Mouse (Mus musculus) heart, postnatal 14 days (tissue): ENCODE data around the gene Nudt21. TPM values are rescaled to one million over a fixed set of nuclear protein-coding genes. Genes with fewer than 3 reads are reported as not detected.
A peak's percentile ranks its signal among the peaks of the same experiment; 100 is the strongest.

Experiments used
- DNase-seq, 2 experiments: peaks; one replicate each; pipeline ENCODE4 v3.0.0; 2021 to 2022
- intact Hi-C: fragments of 180-260 bp; cut with DNase I; formaldehyde crosslinking; loops from one replicate; pipeline ENCODE4 v1.15.1; 2025
- total RNA-seq, 2 experiments: library from RNA; stranded (reverse); gene quantifications; 2 replicates each; pipeline ENCODE4 v1.2.3; 2021

Nudt21 gene
- total RNA-seq, 2 experiments from 2014 or later, result 29.2 to 30.3 TPM

- no peak for DNase-seq
- intact Hi-C loops, result no loop called here
These were observed 27.5 kb downstream of the Nudt21 start for GRCm38 (mm10) chr8:94009243-94009845.

GRCm38 (mm10) chr8:94004139-94004538, 32.7 kb downstream of the Nudt21 start:
- DNase-seq, result no peak
- intact Hi-C loops, result no loop called here

GRCm38 (mm10) chr8:93998961-93999360, 37.9 kb downstream of the Nudt21 start:
- intact Hi-C loops, result no loop called here
- no peak for DNase-seq

- intact Hi-C loops, result no loop called here
- no peak for DNase-seq
These were observed 47.1 kb downstream of the Nudt21 start for GRCm38 (mm10) chr8:93989739-93990138.

- intact Hi-C loops, result no loop called here
- no peak for DNase-seq
These were observed 52.1 kb downstream of the Nudt21 start for GRCm38 (mm10) chr8:93984731-93985130.

- no peak for DNase-seq
- intact Hi-C loops, result no loop called here
These were observed 53.0 kb downstream of the Nudt21 start for GRCm38 (mm10) chr8:93983827-93984226.

- no peak for DNase-seq
- intact Hi-C loops, result no loop called here
These were observed 55.1 kb downstream of the Nudt21 start for GRCm38 (mm10) chr8:93981679-93982215.

- DNase-seq, result no peak
- intact Hi-C loops, result no loop called here
These were observed 56.7 kb downstream of the Nudt21 start for GRCm38 (mm10) chr8:93980141-93980540.

GRCm38 (mm10) chr8:93976446-93977211, 60.2 kb downstream of the Nudt21 start:
- intact Hi-C loops, result loop anchor here (5.0 kb wide), 1 partner anchor 81 kb away; no protein-coding TSS in a partner anchor
- peak in 1 of 2 experiments; percentile 31 for DNase-seq

GRCm38 (mm10) chr8:93975358-93975757, 61.5 kb downstream of the Nudt21 start:
- intact Hi-C loops, result loop anchor here (5.0 kb wide), 1 partner anchor 82 kb away; no protein-coding TSS in a partner anchor

GRCm38 (mm10) chr8:93974602-93975186, 62.1 kb downstream of the Nudt21 start:
- DNase-seq, result no peak
- intact Hi-C loops, result loop anchor here (5.0 kb wide), 1 partner anchor 83 kb away; no protein-coding TSS in a partner anchor

More at GRCm38 (mm10) chr8:93975358-93975757, 61.5 kb downstream of the Nudt21 start:
- DNase-seq, result no peak

GRCm38 (mm10) chr8:93973831-93974375, 62.9 kb downstream of the Nudt21 start:
- DNase-seq, result no peak
- intact Hi-C loops, result no loop called here

- intact Hi-C loops, result no loop called here
- no peak for DNase-seq
These were observed 63.7 kb downstream of the Nudt21 start for GRCm38 (mm10) chr8:93972971-93973734.

GRCm38 (mm10) chr8:93972211-93972610, 64.6 kb downstream of the Nudt21 start:
- intact Hi-C loops, result no loop called here
- DNase-seq, result no peak

GRCm38 (mm10) chr8:93971451-93971850, 65.4 kb downstream of the Nudt21 start:
- DNase-seq, result no peak
- intact Hi-C loops, result no loop called here

GRCm38 (mm10) chr8:93969626-93970340, 67.0 kb downstream of the Nudt21 start:
- no peak for DNase-seq
- intact Hi-C loops, result no loop called here

- no peak for DNase-seq
- intact Hi-C loops, result no loop called here
These were observed 68.5 kb downstream of the Nudt21 start for GRCm38 (mm10) chr8:93968293-93968692.
